Mouse (Mus musculus) midbrain, embryonic 15.5 days (tissue): ENCODE data around the gene Camk1d. TPM values are rescaled to one million over a fixed set of nuclear protein-coding genes. Genes with fewer than 3 reads are reported as not detected.
"Not testable (repeated sequence)": the region's sequence is repeated elsewhere in the genome, so short reads cannot be mapped to it uniquely, and the experiment has no call there.

ENCODE experiments used
- ATAC-seq: fragments of 200-750 bp; cut with Nextera tagmentation; replicated peaks from 2 replicates; pipeline ENCODE4 v1.8.0; 2017; ENCODE audit warnings: moderate TSS enrichment
- H3K27ac ChIP-seq: fragments of 300-500 bp; sonication (generic); 2 replicates; pipeline ENCODE4 v1.5.1; 2015; ENCODE audit warnings: mild to moderate bottlenecking, inconsistent platforms
- H3K27me3 ChIP-seq: fragments of 300-500 bp; sonication (generic); replicated peaks from 2 replicates; pipeline ENCODE4 v1.6.1; 2015; ENCODE audit warnings: inconsistent platforms
- H3K36me3 ChIP-seq: fragments of 300-500 bp; sonication (generic); replicated peaks from 2 replicates; pipeline ENCODE4 v1.6.1; 2015; ENCODE audit warnings: inconsistent platforms
- H3K4me1 ChIP-seq: fragments of 300-500 bp; sonication (generic); 2 replicates; pipeline ENCODE4 v1.6.1; 2015; ENCODE audit warnings: inconsistent platforms
- H3K4me2 ChIP-seq: fragments of 300-500 bp; sonication (generic); 2 replicates; pipeline ENCODE4 v1.6.1; 2015; ENCODE audit warnings: inconsistent platforms, mild to moderate bottlenecking, moderate library complexity
- H3K4me3 ChIP-seq: fragments of 300-500 bp; sonication (generic); 2 replicates; pipeline ENCODE4 v1.5.1; 2015; ENCODE audit warnings: mild to moderate bottlenecking, inconsistent platforms
- H3K9ac ChIP-seq: fragments of 300-500 bp; sonication (generic); 2 replicates; pipeline ENCODE4 v1.6.1; 2015; ENCODE audit warnings: mild to moderate bottlenecking, inconsistent platforms
- H3K9me3 ChIP-seq: fragments of 300-500 bp; sonication (generic); 2 replicates; pipeline ENCODE4 v1.6.1; 2016; ENCODE audit warnings: inconsistent platforms
- WGBS: fragments of 180-500 bp; shearing (Covaris S2); methylation state at CpG from one replicate; pipeline ENCODE4 v1.1.7; 2015; ENCODE audit warnings: mixed read lengths; 5-methylcytosine and 5-hydroxymethylcytosine counted together
- polyA plus RNA-seq: library from polyadenylated mRNA; unstranded; fragments of >200 nt; fragmentation: Nextera tagmentation; extraction: Ambion mirVana; gene quantifications from 2 replicates; pipeline ENCODE4 v1.2.1, GENCODE M21; 2015

Gene Camk1d
- polyA plus RNA-seq, 1 experiment from 2014 or later: 6.7 TPM

DNA sequence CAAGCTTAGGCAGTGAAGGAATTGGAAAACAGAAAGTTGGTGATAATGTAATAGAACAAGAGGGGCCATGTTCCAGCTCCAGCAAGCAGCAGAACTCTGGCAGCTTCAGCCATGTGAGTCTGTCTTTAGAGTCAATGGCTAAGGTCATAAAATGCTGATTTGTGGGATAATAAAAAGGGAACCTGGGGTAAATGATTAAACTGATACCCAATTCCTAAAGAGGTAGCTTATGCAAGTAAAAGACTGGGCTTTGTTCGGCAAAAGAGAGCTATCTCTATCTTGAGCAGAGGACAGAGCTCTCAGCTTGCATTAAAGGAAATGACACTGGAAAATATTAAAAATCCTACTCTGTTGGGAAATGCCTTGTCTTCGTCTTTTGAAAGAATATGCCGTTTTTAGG, 456.1 kb downstream of the Camk1d start:
- H3K36me3 ChIP-seq: no peaks in the 10 kb centered on the region
- H3K4me3 ChIP-seq: no peak overlapping the region
- H3K4me2 ChIP-seq: no peak overlapping the region
- H3K9ac ChIP-seq: no peak overlapping the region
- no peaks in the 10 kb centered on the region for H3K4me1 ChIP-seq
- ATAC-seq: no peak
- WGBS: 95% methylated on average over 3 of the region's 3 CpGs
- H3K27me3 ChIP-seq: no peaks in the 10 kb centered on the region
- H3K27ac ChIP-seq: no peak overlapping the region
- H3K9me3 ChIP-seq: no peaks in the 10 kb centered on the region

DNA sequence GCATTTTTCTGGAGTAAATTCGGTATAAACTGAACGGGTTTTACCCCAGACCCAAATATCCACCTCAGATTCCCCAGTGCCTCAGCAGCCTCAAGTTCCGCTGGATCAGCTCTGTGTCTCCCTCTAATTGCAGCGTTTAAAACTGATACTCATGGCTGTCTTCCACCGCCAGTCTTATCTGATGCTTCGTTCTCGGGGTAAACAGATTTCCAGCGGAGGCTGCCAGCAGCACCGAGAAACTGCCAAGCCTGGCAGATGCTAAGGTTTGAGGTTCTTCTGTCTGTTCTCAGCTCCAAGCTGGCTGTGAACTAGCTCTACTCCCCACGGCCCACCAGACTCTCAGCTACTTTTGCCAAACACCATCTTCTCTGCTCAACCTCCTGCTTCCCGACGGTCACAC, 464.3 kb downstream of the Camk1d start:
- H3K9me3 ChIP-seq: no peaks in the 10 kb centered on the region
- no peak for ATAC-seq
- no peak overlapping the region for H3K4me3 ChIP-seq
- H3K9ac ChIP-seq: no peak overlapping the region
- H3K4me2 ChIP-seq: no peak overlapping the region
- H3K4me1 ChIP-seq: no peaks in the 10 kb centered on the region
- no peaks in the 10 kb centered on the region for H3K36me3 ChIP-seq
- 83% methylated on average over 12 of the region's 12 CpGs for WGBS
- H3K27ac ChIP-seq: no peak overlapping the region
- no peaks in the 10 kb centered on the region for H3K27me3 ChIP-seq

DNA sequence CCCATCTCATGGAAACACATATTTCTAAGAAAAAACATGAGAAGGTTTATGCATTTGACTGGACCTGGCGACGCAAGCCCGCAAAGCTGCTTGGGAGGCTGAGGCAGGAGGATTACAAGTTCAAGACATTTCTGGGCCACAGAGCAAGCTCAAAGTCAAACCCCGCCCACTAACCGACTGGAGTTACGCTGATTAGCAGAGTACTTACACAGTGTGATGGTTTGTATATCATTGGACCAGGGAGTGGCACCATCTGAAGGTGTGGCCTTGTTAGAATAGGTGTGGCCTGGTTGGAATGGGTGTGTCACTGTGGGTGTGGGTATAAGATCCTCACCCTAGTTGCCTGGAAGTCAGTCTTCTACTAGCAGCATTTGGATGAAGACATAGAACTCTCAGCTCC, 465.1 kb downstream of the Camk1d start:
- 94% methylated on average over 6 of the region's 6 CpGs for WGBS
- not testable (repeated sequence) for H3K4me2 ChIP-seq, H3K4me1 ChIP-seq, H3K9ac ChIP-seq, ATAC-seq, H3K4me3 ChIP-seq, H3K27me3 ChIP-seq, H3K36me3 ChIP-seq, H3K27ac ChIP-seq, H3K9me3 ChIP-seq

Other genes starting within 250 kb of the Camk1d start
- gene Nudt5, start 130.5 kb upstream of the Camk1d start, polyA plus RNA-seq: 21.2 and 22.0 TPM in 2 replicates
- gene Cdc123, start 130.6 kb upstream of the Camk1d start, polyA plus RNA-seq: 289 and 293 TPM in 2 replicates
- 1.1 and 1.4 TPM in 2 replicates for gene Gm13199, start 148.4 kb upstream of the Camk1d start, polyA plus RNA-seq
- 110 and 114 TPM in 2 replicates for gene Sec61a2, start 180.9 kb upstream of the Camk1d start, polyA plus RNA-seq
- 7.4 and 8.4 TPM in 2 replicates for gene Dhtkd1, start 228.3 kb upstream of the Camk1d start, polyA plus RNA-seq
- gene Upf2, start 237.0 kb upstream of the Camk1d start, polyA plus RNA-seq: 8.3 and 8.8 TPM in 2 replicates